Mouse (Mus musculus): Measurements from ENCODE around the gene Prkcb. TPM values are rescaled to one million over a fixed set of nuclear protein-coding genes. Genes with fewer than 3 reads are reported as not detected.

Gene Prkcb
- polyA plus RNA-seq, 1 experiment from 2014 or later, result 170 TPM

GRCm38 (mm10) chr7:122580158-122580475 is 291.6 kb downstream of the Prkcb start:
- no peak for ATAC-seq (ENCODE audit: low read depth)
- Histone ChIP-seq H3K36me3 (ENCODE audit: control insufficient read depth, insufficient read depth, low read length) (no peaks in the 10 kb centered on the region), H3K27me3 (ENCODE audit: control insufficient read depth, insufficient read depth, low read length) (no peaks in the 10 kb centered on the region), H3K27ac (ENCODE audit: low read depth, low read length) (no peak overlapping the region), H3K9me3 (ENCODE audit: control insufficient read depth, low read length) (no peaks in the 10 kb centered on the region), H3K4me2 (ENCODE audit: low read depth, low read length) (no peak overlapping the region), H3K4me3 (ENCODE audit: low read depth, low read length) (no peak overlapping the region), H3K4me1 (ENCODE audit: control insufficient read depth, insufficient read depth, low read length) (no peaks in the 10 kb centered on the region), H3K9ac (replicated peaks; ENCODE audit: low read depth, low read length) (no peak overlapping the region)
- WGBS, result 90% methylated on average over 1 of the region's 1 CpGs

DNA sequence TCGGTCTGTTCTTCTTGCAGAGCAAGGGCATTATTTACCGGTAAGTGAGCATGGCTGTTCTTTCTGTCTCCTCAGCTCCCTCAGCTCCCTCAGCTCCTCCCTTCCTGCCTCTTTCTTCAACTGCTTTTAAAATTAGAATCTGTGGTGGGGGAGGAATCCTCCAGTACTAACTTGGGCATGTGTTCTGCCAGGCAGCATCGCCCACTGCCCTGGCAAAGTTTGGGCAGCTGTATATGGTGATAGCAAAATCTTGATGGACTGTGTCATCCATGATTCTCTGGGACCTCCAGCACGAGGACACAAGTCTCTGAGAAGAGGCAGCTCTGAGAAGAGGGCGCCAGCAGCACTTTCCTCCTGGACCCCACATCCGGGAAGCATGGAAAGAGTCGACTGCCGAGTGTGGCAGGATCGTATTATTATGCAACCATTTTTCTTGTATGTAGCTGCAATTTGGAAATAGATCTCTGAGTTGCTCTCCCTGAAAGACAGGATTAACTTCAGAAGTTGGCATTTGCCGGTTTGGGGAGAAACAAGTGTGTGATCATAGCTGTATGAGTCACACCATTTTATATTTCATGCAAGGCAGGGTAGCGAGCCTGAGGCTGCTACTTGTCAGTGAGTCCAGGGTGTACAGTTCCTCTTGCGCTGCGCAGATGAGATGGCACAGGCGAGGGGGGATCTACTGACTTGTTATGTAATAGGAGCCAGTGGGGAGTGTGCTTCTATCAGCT is 296.0 kb downstream of the Prkcb start:
- Histone ChIP-seq H3K36me3 (ENCODE audit: control insufficient read depth, insufficient read depth, low read length) (no peaks in the 10 kb centered on the region), H3K9me3 (ENCODE audit: control insufficient read depth, low read length) (no peaks in the 10 kb centered on the region), H3K9ac (replicated peaks; ENCODE audit: low read depth, low read length) (no peak overlapping the region), H3K4me3 (ENCODE audit: low read depth, low read length) (no peak overlapping the region), H3K27ac (ENCODE audit: low read depth, low read length) (no peak overlapping the region), H3K4me2 (ENCODE audit: low read depth, low read length) (no peak overlapping the region), H3K4me1 (ENCODE audit: control insufficient read depth, insufficient read depth, low read length) (no peaks in the 10 kb centered on the region), H3K27me3 (ENCODE audit: control insufficient read depth, insufficient read depth, low read length) (no peaks in the 10 kb centered on the region)
- no peak for ATAC-seq (ENCODE audit: low read depth)
- 85% methylated on average over 14 of the region's 14 CpGs for WGBS

GRCm38 (mm10) chr7:122595897-122596296 is 307.3 kb downstream of the Prkcb start:
- no peak overlapping the region for H3K4me2 ChIP-seq (ENCODE audit: low read depth, low read length)
- 72% methylated on average over 10 of the region's 10 CpGs for WGBS
- H3K4me3 ChIP-seq (ENCODE audit: low read depth, low read length), result no peak overlapping the region
- H3K4me1 ChIP-seq (ENCODE audit: control insufficient read depth, insufficient read depth, low read length), result no peaks in the 10 kb centered on the region
- no peaks in the 10 kb centered on the region for H3K9me3 ChIP-seq (ENCODE audit: control insufficient read depth, low read length)
- ATAC-seq (ENCODE audit: low read depth), result no peak
- no peak overlapping the region for H3K9ac ChIP-seq (replicated peaks; ENCODE audit: low read depth, low read length)
- H3K27me3 ChIP-seq (ENCODE audit: control insufficient read depth, insufficient read depth, low read length), result no peaks in the 10 kb centered on the region
- no peak overlapping the region for H3K27ac ChIP-seq (ENCODE audit: low read depth, low read length)
- H3K36me3 ChIP-seq (ENCODE audit: control insufficient read depth, insufficient read depth, low read length), result no peaks in the 10 kb centered on the region

GRCm38 (mm10) chr7:122596596-122597170 is 308.1 kb downstream of the Prkcb start:
- H3K9me3 ChIP-seq (ENCODE audit: control insufficient read depth, low read length), result no peaks in the 10 kb centered on the region
- ATAC-seq (ENCODE audit: low read depth), result no peak
- H3K4me2 ChIP-seq (ENCODE audit: low read depth, low read length), result no peak overlapping the region
- 74% methylated on average over 9 of the region's 9 CpGs for WGBS
- H3K27me3 ChIP-seq (ENCODE audit: control insufficient read depth, insufficient read depth, low read length), result no peaks in the 10 kb centered on the region
- no peak overlapping the region for H3K4me3 ChIP-seq (ENCODE audit: low read depth, low read length)
- no peaks in the 10 kb centered on the region for H3K36me3 ChIP-seq (ENCODE audit: control insufficient read depth, insufficient read depth, low read length)
- H3K9ac ChIP-seq (replicated peaks; ENCODE audit: low read depth, low read length), result no peak overlapping the region
- no peaks in the 10 kb centered on the region for H3K4me1 ChIP-seq (ENCODE audit: control insufficient read depth, insufficient read depth, low read length)
- H3K27ac ChIP-seq (ENCODE audit: low read depth, low read length), result no peak overlapping the region

GRCm38 (mm10) chr7:122597313-122597712 is 308.8 kb downstream of the Prkcb start:
- H3K4me2 ChIP-seq (ENCODE audit: low read depth, low read length), result no peak overlapping the region
- no peak overlapping the region for H3K27ac ChIP-seq (ENCODE audit: low read depth, low read length)
- no peaks in the 10 kb centered on the region for H3K4me1 ChIP-seq (ENCODE audit: control insufficient read depth, insufficient read depth, low read length)
- no peak overlapping the region for H3K9ac ChIP-seq (replicated peaks; ENCODE audit: low read depth, low read length)
- ATAC-seq (ENCODE audit: low read depth), result no peak
- 57% methylated on average over 7 of the region's 7 CpGs for WGBS
- H3K27me3 ChIP-seq (ENCODE audit: control insufficient read depth, insufficient read depth, low read length), result no peaks in the 10 kb centered on the region
- no peaks in the 10 kb centered on the region for H3K9me3 ChIP-seq (ENCODE audit: control insufficient read depth, low read length)
- no peak overlapping the region for H3K4me3 ChIP-seq (ENCODE audit: low read depth, low read length)
- no peaks in the 10 kb centered on the region for H3K36me3 ChIP-seq (ENCODE audit: control insufficient read depth, insufficient read depth, low read length)

DNA sequence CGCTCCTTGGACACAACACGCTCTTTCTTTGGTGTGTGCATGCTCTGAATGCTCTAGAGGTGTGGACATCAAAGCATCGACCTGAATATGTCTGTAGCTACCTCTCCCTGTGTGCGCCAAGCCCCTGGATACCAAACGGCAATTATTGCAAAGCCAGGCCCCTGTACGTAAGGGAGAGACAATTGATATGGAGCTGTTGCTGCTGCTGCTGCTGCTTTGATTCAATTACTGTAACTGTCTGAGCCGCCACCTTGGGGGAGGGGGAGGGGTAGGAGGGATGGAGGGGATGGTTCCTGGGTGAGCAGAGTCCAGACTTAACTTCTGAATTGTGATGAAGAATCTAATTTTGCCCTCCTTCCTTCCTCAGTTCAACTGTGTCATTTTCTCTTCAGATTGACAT is 312.3 kb downstream of the Prkcb start:
- Histone ChIP-seq H3K27ac (ENCODE audit: low read depth, low read length) (no peak overlapping the region), H3K9ac (replicated peaks; ENCODE audit: low read depth, low read length) (no peak overlapping the region), H3K4me3 (ENCODE audit: low read depth, low read length) (no peak overlapping the region), H3K9me3 (ENCODE audit: control insufficient read depth, low read length) (no peaks in the 10 kb centered on the region), H3K27me3 (ENCODE audit: control insufficient read depth, insufficient read depth, low read length) (no peaks in the 10 kb centered on the region), H3K4me2 (ENCODE audit: low read depth, low read length) (no peak overlapping the region), H3K4me1 (ENCODE audit: control insufficient read depth, insufficient read depth, low read length) (no peaks in the 10 kb centered on the region), H3K36me3 (ENCODE audit: control insufficient read depth, insufficient read depth, low read length) (no peaks in the 10 kb centered on the region)
- 64% methylated on average over 7 of the region's 7 CpGs for WGBS
- ATAC-seq (ENCODE audit: low read depth), result no peak

DNA sequence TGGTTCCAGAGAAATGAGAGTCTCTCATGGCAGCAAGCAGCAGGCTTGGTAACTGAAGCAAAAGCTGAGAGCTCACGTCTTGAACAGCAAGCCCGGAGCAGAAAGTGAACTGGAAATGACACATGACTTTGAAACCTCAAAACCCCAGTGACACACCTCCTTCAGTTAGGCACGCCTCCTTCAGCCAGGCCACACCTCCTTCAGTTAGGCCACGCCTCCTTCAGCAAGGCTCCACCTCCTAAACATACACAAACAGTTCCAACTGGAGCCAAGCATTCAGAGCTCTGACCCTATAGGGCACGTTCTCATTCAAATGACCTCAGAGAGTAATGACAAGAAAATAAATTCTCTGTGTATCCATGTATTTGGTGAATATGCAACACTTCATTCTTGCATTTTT is 316.5 kb downstream of the Prkcb start:
- Histone ChIP-seq H3K9me3 (ENCODE audit: control insufficient read depth, low read length) (no peaks in the 10 kb centered on the region), H3K9ac (replicated peaks; ENCODE audit: low read depth, low read length) (no peak overlapping the region), H3K36me3 (ENCODE audit: control insufficient read depth, insufficient read depth, low read length) (no peaks in the 10 kb centered on the region), H3K27ac (ENCODE audit: low read depth, low read length) (no peak overlapping the region), H3K27me3 (ENCODE audit: control insufficient read depth, insufficient read depth, low read length) (no peaks in the 10 kb centered on the region), H3K4me3 (ENCODE audit: low read depth, low read length) (no peak overlapping the region), H3K4me2 (ENCODE audit: low read depth, low read length) (no peak overlapping the region), H3K4me1 (ENCODE audit: control insufficient read depth, insufficient read depth, low read length) (no peaks in the 10 kb centered on the region)
- no peak for ATAC-seq (ENCODE audit: low read depth)
- WGBS, result 89% methylated on average over 5 of the region's 5 CpGs

- Histone ChIP-seq H3K27ac (ENCODE audit: low read depth, low read length) (no peak overlapping the region), H3K4me3 (ENCODE audit: low read depth, low read length) (no peak overlapping the region), H3K36me3 (ENCODE audit: control insufficient read depth, insufficient read depth, low read length) (no peaks in the 10 kb centered on the region), H3K4me2 (ENCODE audit: low read depth, low read length) (no peak overlapping the region), H3K9me3 (ENCODE audit: control insufficient read depth, low read length) (no peaks in the 10 kb centered on the region), H3K4me1 (ENCODE audit: control insufficient read depth, insufficient read depth, low read length) (no peaks in the 10 kb centered on the region), H3K27me3 (ENCODE audit: control insufficient read depth, insufficient read depth, low read length) (no peaks in the 10 kb centered on the region), H3K9ac (replicated peaks; ENCODE audit: low read depth, low read length) (no peak overlapping the region)
- no peak for ATAC-seq (ENCODE audit: low read depth)
- WGBS, result 90% methylated on average over 4 of the region's 4 CpGs
These were observed 320.9 kb downstream of the Prkcb start for GRCm38 (mm10) chr7:122609420-122609819.

GRCm38 (mm10) chr7:122610161-122610560 is 321.6 kb downstream of the Prkcb start:
- no peak overlapping the region for H3K9ac ChIP-seq (replicated peaks; ENCODE audit: low read depth, low read length)
- no peak overlapping the region for H3K4me2 ChIP-seq (ENCODE audit: low read depth, low read length)
- no peaks in the 10 kb centered on the region for H3K36me3 ChIP-seq (ENCODE audit: control insufficient read depth, insufficient read depth, low read length)
- H3K4me3 ChIP-seq (ENCODE audit: low read depth, low read length), result no peak overlapping the region
- H3K9me3 ChIP-seq (ENCODE audit: control insufficient read depth, low read length), result no peaks in the 10 kb centered on the region
- ATAC-seq (ENCODE audit: low read depth), result no peak
- 73% methylated on average over 7 of the region's 7 CpGs for WGBS
- H3K4me1 ChIP-seq (ENCODE audit: control insufficient read depth, insufficient read depth, low read length), result no peaks in the 10 kb centered on the region
- H3K27me3 ChIP-seq (ENCODE audit: control insufficient read depth, insufficient read depth, low read length), result no peaks in the 10 kb centered on the region
- H3K27ac ChIP-seq (ENCODE audit: low read depth, low read length), result no peak overlapping the region
